Mouse (Mus musculus) heart, embryonic 12.5 days (tissue): ENCODE results near the gene Vat1l. TPM values are rescaled to one million over a fixed set of nuclear protein-coding genes. Genes with fewer than 3 reads are reported as not detected.

Source experiments
- ATAC-seq: fragments of 200-750 bp; cut with Nextera tagmentation; 2 replicates; pipeline ENCODE4 v1.8.0; 2017; ENCODE audit warnings: moderate TSS enrichment, moderate library complexity; ENCODE audit not compliant: insufficient number of reproducible peaks, low FRiP score
- H3K27ac ChIP-seq: fragments of 300-500 bp; sonication (generic); 2 replicates; pipeline ENCODE4 v1.5.1; 2016; ENCODE audit warnings: mild to moderate bottlenecking, moderate library complexity; ENCODE audit not compliant: poor library complexity, severe bottlenecking
- H3K27me3 ChIP-seq: fragments of 300-500 bp; sonication (generic); replicated peaks from 2 replicates; pipeline ENCODE4 v1.6.1; 2016; ENCODE audit warnings: mild to moderate bottlenecking, moderate library complexity
- H3K36me3 ChIP-seq: fragments of 300-500 bp; sonication (generic); 2 replicates; pipeline ENCODE4 v1.6.1; 2016; ENCODE audit warnings: mild to moderate bottlenecking, moderate library complexity
- H3K4me1 ChIP-seq: fragments of 300-500 bp; sonication (generic); replicated peaks from 2 replicates; pipeline ENCODE4 v1.6.1; 2016; ENCODE audit warnings: mild to moderate bottlenecking
- H3K4me2 ChIP-seq: fragments of 300-500 bp; sonication (generic); 2 replicates; pipeline ENCODE4 v1.6.1; 2016; ENCODE audit warnings: mild to moderate bottlenecking, moderate library complexity
- H3K4me3 ChIP-seq: fragments of 300-500 bp; sonication (generic); 2 replicates; pipeline ENCODE4 v1.5.1; 2016; ENCODE audit warnings: mild to moderate bottlenecking
- H3K9ac ChIP-seq: fragments of 300-500 bp; sonication (generic); 2 replicates; pipeline ENCODE4 v1.6.1; 2016; ENCODE audit warnings: mild to moderate bottlenecking, moderate library complexity
- H3K9me3 ChIP-seq: fragments of 300-500 bp; sonication (generic); replicated peaks from 2 replicates; pipeline ENCODE4 v1.6.1; 2016; ENCODE audit warnings: mild to moderate bottlenecking, moderate library complexity
- WGBS: fragments of 180-500 bp; shearing (Covaris S2); methylation state at CpG from one replicate; pipeline ENCODE4 v1.1.7; 2016; 5-methylcytosine and 5-hydroxymethylcytosine counted together
- polyA plus RNA-seq: library from polyadenylated mRNA; unstranded; fragments of >200 nt; fragmentation: Nextera tagmentation; extraction: Ambion mirVana; gene quantifications from 2 replicates; pipeline ENCODE4 v1.2.1, GENCODE M21; 2016

The Vat1l gene
- polyA plus RNA-seq, 1 experiment from 2014 or later, result 0.66 TPM

- no peaks in the 10 kb centered on the region for H3K9me3 ChIP-seq
- no peak for ATAC-seq
- WGBS, result 88% methylated on average over 5 of the region's 5 CpGs
- H3K27ac ChIP-seq, result no peak overlapping the region
- no peaks in the 10 kb centered on the region for H3K36me3 ChIP-seq
- H3K27me3 ChIP-seq, result no peaks in the 10 kb centered on the region
- H3K4me1 ChIP-seq, result 0 out of 2 replicates have a peak, but pooled peaks cover 7% of the 10 kb centered on the region
- no peak overlapping the region for H3K9ac ChIP-seq
- no peak overlapping the region for H3K4me2 ChIP-seq
- H3K4me3 ChIP-seq, result no peak overlapping the region
Observed at GRCm38 (mm10) chr8:114399273-114399672, 193.9 kb downstream of the Vat1l start.

GRCm38 (mm10) chr8:114401679-114402078 lies 196.3 kb downstream of the Vat1l start:
- no peak overlapping the region for H3K4me3 ChIP-seq
- H3K27ac ChIP-seq, result no peak overlapping the region
- H3K27me3 ChIP-seq, result no peaks in the 10 kb centered on the region
- no peaks in the 10 kb centered on the region for H3K36me3 ChIP-seq
- H3K9ac ChIP-seq, result no peak overlapping the region
- 72% methylated on average over 7 of the region's 7 CpGs for WGBS
- H3K9me3 ChIP-seq, result no peaks in the 10 kb centered on the region
- 0 out of 2 replicates have a peak, but pooled peaks cover 7% of the 10 kb centered on the region for H3K4me1 ChIP-seq
- ATAC-seq, result no peak
- no peak overlapping the region for H3K4me2 ChIP-seq

GRCm38 (mm10) chr8:114411421-114411820 lies 206.0 kb downstream of the Vat1l start:
- no peak for ATAC-seq
- Histone ChIP-seq H3K4me2 (no peak overlapping the region), H3K27me3 (no peaks in the 10 kb centered on the region), H3K27ac (no peak overlapping the region), H3K36me3 (no peaks in the 10 kb centered on the region), H3K4me3 (no peak overlapping the region), H3K9ac (no peak overlapping the region), H3K4me1 (no peaks in the 10 kb centered on the region), H3K9me3 (no peaks in the 10 kb centered on the region)
- WGBS, result 70% methylated on average over 3 of the region's 3 CpGs

GRCm38 (mm10) chr8:114417786-114418185 lies 212.4 kb downstream of the Vat1l start, which contains the start of gene Clec3a:
Gene Clec3a, plus strand, starts transcription at chr8:114418086.
- Histone ChIP-seq H3K27ac (no peak within 1 kb of the TSS), H3K27me3 (no peaks in the 10 kb centered on the region), H3K4me2 (no peak within 1 kb of the TSS), H3K36me3 (no peaks in the 10 kb centered on the region), H3K9me3 (no peaks in the 10 kb centered on the region), H3K4me3 (no peak within 1 kb of the TSS), H3K9ac (no peak within 1 kb of the TSS), H3K4me1 (no peaks in the 10 kb centered on the region)
- 69% methylated on average over 8 of the region's 8 CpGs for WGBS
- no peak for ATAC-seq

GRCm38 (mm10) chr8:114418486-114418885 lies 213.1 kb downstream of the Vat1l start:
- Histone ChIP-seq H3K9ac (no peak overlapping the region), H3K27me3 (no peaks in the 10 kb centered on the region), H3K36me3 (no peaks in the 10 kb centered on the region), H3K9me3 (no peaks in the 10 kb centered on the region), H3K4me1 (no peaks in the 10 kb centered on the region), H3K4me3 (no peak overlapping the region), H3K4me2 (no peak overlapping the region), H3K27ac (no peak overlapping the region)
- 61% methylated on average over 5 of the region's 5 CpGs for WGBS
- no peak for ATAC-seq

GRCm38 (mm10) chr8:114418904-114419303 lies 213.5 kb downstream of the Vat1l start:
- no peak overlapping the region for H3K4me3 ChIP-seq
- no peaks in the 10 kb centered on the region for H3K36me3 ChIP-seq
- 60% methylated on average over 6 of the region's 6 CpGs for WGBS

GRCm38 (mm10) chr8:114421544-114421943 lies 216.1 kb downstream of the Vat1l start:
- Histone ChIP-seq H3K27ac (no peak overlapping the region), H3K4me3 (no peak overlapping the region), H3K9ac (no peak overlapping the region), H3K9me3 (no peaks in the 10 kb centered on the region), H3K4me1 (no peaks in the 10 kb centered on the region), H3K4me2 (no peak overlapping the region), H3K27me3 (no peaks in the 10 kb centered on the region), H3K36me3 (no peaks in the 10 kb centered on the region)
- WGBS, result 68% methylated on average over 4 of the region's 4 CpGs
- no peak for ATAC-seq

More at GRCm38 (mm10) chr8:114418904-114419303, 213.5 kb downstream of the Vat1l start:
- H3K4me2 ChIP-seq, result no peak overlapping the region
- no peak for ATAC-seq
- no peak overlapping the region for H3K9ac ChIP-seq
- H3K4me1 ChIP-seq, result no peaks in the 10 kb centered on the region
- no peak overlapping the region for H3K27ac ChIP-seq
- no peaks in the 10 kb centered on the region for H3K9me3 ChIP-seq
- no peaks in the 10 kb centered on the region for H3K27me3 ChIP-seq

Other genes with a start within 250 kb of the Vat1l start
- 23.5 and 23.7 TPM in 2 replicates for gene Nudt7, start 72.1 kb upstream of the Vat1l start, polyA plus RNA-seq
- gene Clec3a, start 212.5 kb downstream of the Vat1l start, polyA plus RNA-seq, result not detected in 2 replicates
- gene Wwox, start 234.0 kb downstream of the Vat1l start, polyA plus RNA-seq, result 10.4 and 11.4 TPM in 2 replicates